In genomic region chr11:107479053-107479861, GRCm38 (mm10) we compare ENCODE assay signal across 8 mouse cellular contexts. TPM values are rescaled to one million over a fixed set of nuclear protein-coding genes. Genes with fewer than 3 reads are reported as not detected.
A peak's percentile ranks its signal among the peaks of the same experiment; 100 is the strongest.
DNase-seq lines count a peak whose midpoint lies in the region; ATAC-seq and TF ChIP-seq lines count a peak whose summit lies in the region.

Gene Psmd12 (plus strand): TSS chr11:107479484.

- H3K4me1 ChIP-seq in hindbrain, embryonic 10.5 days (replicated peaks): peaks cover 18% of the 10 kb centered on the region
- peaks cover 6% of the 10 kb centered on the region; the same call in 1 of the 2 replicates for H3K4me1 ChIP-seq in lung, postnatal 0 days (ENCODE audit: insufficient read depth, low read depth, low read length)

- under 1% methylated on average over 51 of the region's 51 CpGs for WGBS in hindbrain, embryonic 10.5 days
- WGBS in lung, postnatal 0 days: under 1% methylated on average over 49 of the region's 51 CpGs

- no peaks in the 10 kb centered on the region for H3K9me3 ChIP-seq in hindbrain, embryonic 10.5 days
- H3K9me3 ChIP-seq in lung, postnatal 0 days (ENCODE audit: low read length): no peaks in the 10 kb centered on the region

- H3K9ac ChIP-seq in lung, postnatal 0 days (replicated peaks; ENCODE audit: low read depth): peak within 1 kb of the TSS; percentile 88

- H3K4me3 ChIP-seq in hindbrain, embryonic 10.5 days: peak within 1 kb of the TSS; percentile 81
- peak within 1 kb of the TSS; percentile 79 for H3K4me3 ChIP-seq in lung, postnatal 0 days (ENCODE audit: low read depth, low read length)

- TF ChIP-seq CTCF in lung, postnatal 0 days (IDR thresholded peaks at IDR 0.05): peak; percentile 43

- peak within 1 kb of the TSS; percentile 75 for H3K4me2 ChIP-seq in lung, postnatal 0 days (replicated peaks; ENCODE audit: low read depth, low read length)

- no peaks in the 10 kb centered on the region for H3K27me3 ChIP-seq in hindbrain, embryonic 10.5 days (ENCODE audit: insufficient read depth, poor library complexity, severe bottlenecking)
- no peaks in the 10 kb centered on the region for H3K27me3 ChIP-seq in lung, postnatal 0 days (replicated peaks; ENCODE audit: insufficient read depth, low read length)

- H3K27ac ChIP-seq in hindbrain, embryonic 10.5 days: peak within 1 kb of the TSS; percentile 92
- H3K27ac ChIP-seq in lung, postnatal 0 days (ENCODE audit: low read length): peak within 1 kb of the TSS; percentile 84

- peaks cover 2% of the 10 kb centered on the region; the same call in 1 of the 2 replicates for H3K36me3 ChIP-seq in hindbrain, embryonic 10.5 days
- no peaks in the 10 kb centered on the region for H3K36me3 ChIP-seq in lung, postnatal 0 days (ENCODE audit: insufficient read depth, low read length)

- ATAC-seq in frontal cortex, adult (ENCODE audit: low TSS enrichment): peak; percentile 100
- peak; percentile 99 for ATAC-seq in lung, postnatal 0 days

- peak; percentile 95 for DNase-seq in MN1 (ENCODE audit: low spot score)
- peak; percentile 93 for DNase-seq in cerebellum, adult 9-10 months
- peak; percentile 97 for DNase-seq in hindbrain, embryonic 10.5 days (ENCODE audit: low spot score)
- peak; percentile 95 for DNase-seq in layer of hippocampus, adult 9-11 months
- peak; percentile 94 for DNase-seq in lung, postnatal 0 days (ENCODE audit: low spot score)
- peak; percentile 95 for DNase-seq in ovary, postnatal 14 days (ENCODE audit: low spot score)
- peak; percentile 98 for DNase-seq in thymus, postnatal 14 days

- no peak for TF ChIP-seq EP300 in lung, postnatal 0 days (IDR thresholded peaks at IDR 0.05)

RNA-seq across cellular contexts. Expression of gene Psmd12, which starts in this region (rescaled TPM):
- polyA plus RNA-seq in hindbrain, embryonic 10.5 days (2016; fragmentation: Nextera tagmentation; extraction: Ambion mirVana): 188 and 220 TPM in 2 replicates
- polyA plus RNA-seq in lung, postnatal 0 days (2015; fragmentation: Nextera tagmentation; extraction: Ambion mirVana): 92.6 TPM in 2 replicates

Comparison
In these comparisons a context has a peak if more than half of its experiments do, and no peak if none do; other contexts are left out.
1. Peak in every context shown above with its lines: DNase-seq, ATAC-seq, H3K4me3 ChIP-seq and H3K27ac ChIP-seq.